Mouse (Mus musculus): ENCODE results near the gene Casr.

Casr gene

GRCm38 (mm10) chr16:36507300-36507699, 54.6 kb downstream of the Casr start:
- no peak for DNase-seq

- no peak for DNase-seq
These were observed 55.1 kb downstream of the Casr start for GRCm38 (mm10) chr16:36506827-36507226.

GRCm38 (mm10) chr16:36505913-36506312, 56.0 kb downstream of the Casr start:
- DNase-seq = peak; percentile 45

- no peak for DNase-seq
These were observed 56.8 kb downstream of the Casr start for GRCm38 (mm10) chr16:36505134-36505533.

- DNase-seq = no peak
These were observed 59.7 kb downstream of the Casr start for GRCm38 (mm10) chr16:36502286-36502685.

- no peak for DNase-seq
These were observed 69.5 kb downstream of the Casr start for GRCm38 (mm10) chr16:36492420-36492819.

- no peak for DNase-seq
These were observed 85.1 kb downstream of the Casr start for GRCm38 (mm10) chr16:36476866-36477265.

GRCm38 (mm10) chr16:36475530-36475929, 86.4 kb downstream of the Casr start:
- DNase-seq = no peak

- DNase-seq = no peak
These were observed 87.1 kb downstream of the Casr start for GRCm38 (mm10) chr16:36474849-36475248.

- DNase-seq = no peak
These were observed 88.4 kb downstream of the Casr start for GRCm38 (mm10) chr16:36473217-36474216.

- DNase-seq = peak; percentile 76
These were observed 90.8 kb downstream of the Casr start for GRCm38 (mm10) chr16:36471066-36471633.

- DNase-seq = peak; percentile 55
These were observed 91.9 kb downstream of the Casr start for GRCm38 (mm10) chr16:36469955-36470478.

- DNase-seq = no peak
These were observed 92.6 kb downstream of the Casr start for GRCm38 (mm10) chr16:36469367-36469766.

GRCm38 (mm10) chr16:36468862-36469261, 93.1 kb downstream of the Casr start:
- DNase-seq = peak; percentile 24

- no peak for DNase-seq
These were observed 94.0 kb downstream of the Casr start for GRCm38 (mm10) chr16:36467936-36468335.

GRCm38 (mm10) chr16:36465436-36465835, 96.5 kb downstream of the Casr start:
- no peak for DNase-seq

- no peak for DNase-seq
These were observed 97.9 kb downstream of the Casr start for GRCm38 (mm10) chr16:36464076-36464475.

GRCm38 (mm10) chr16:36460426-36460825, 101.5 kb downstream of the Casr start:
- DNase-seq = peak; percentile 91

- DNase-seq = no peak
These were observed 106.6 kb downstream of the Casr start, which contains the start of gene Stfa3 for GRCm38 (mm10) chr16:36455342-36455802. Gene Stfa3, minus strand, starts transcription at chr16:36455392.

All from retina, postnatal 1 day (tissue).